Mouse (Mus musculus): Measurements from ENCODE around the gene Mup14.
"Not testable (repeated sequence)": the region's sequence is repeated elsewhere in the genome, so short reads cannot be mapped to it uniquely, and the experiment has no call there.

Mup14 gene

DNA sequence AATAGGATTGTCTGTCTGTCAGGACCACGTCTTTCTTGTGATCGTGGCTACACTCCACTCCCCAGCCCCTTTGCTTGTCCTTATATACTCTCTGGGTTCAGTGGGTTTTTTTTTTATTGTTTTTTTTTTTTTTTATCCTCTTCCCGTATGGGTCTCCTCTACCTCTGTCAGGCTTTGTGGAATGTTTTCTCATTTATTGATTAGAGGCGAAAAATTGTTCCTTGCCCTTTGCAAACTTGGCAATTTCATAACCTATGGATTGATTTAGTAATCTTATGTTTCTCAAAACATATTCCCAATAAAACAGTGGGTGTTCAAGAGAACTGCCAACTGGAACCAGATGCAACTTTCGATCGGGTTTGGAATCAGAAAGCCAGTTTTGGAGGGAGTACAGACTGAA, at the start of gene Mup14:
TSS of gene Mup14 (minus strand) at position 101 of the 400 bp plus-strand sequence.
- DNase-seq (ENCODE audit: low spot score in 2 of 2), result not testable (repeated sequence)

DNA sequence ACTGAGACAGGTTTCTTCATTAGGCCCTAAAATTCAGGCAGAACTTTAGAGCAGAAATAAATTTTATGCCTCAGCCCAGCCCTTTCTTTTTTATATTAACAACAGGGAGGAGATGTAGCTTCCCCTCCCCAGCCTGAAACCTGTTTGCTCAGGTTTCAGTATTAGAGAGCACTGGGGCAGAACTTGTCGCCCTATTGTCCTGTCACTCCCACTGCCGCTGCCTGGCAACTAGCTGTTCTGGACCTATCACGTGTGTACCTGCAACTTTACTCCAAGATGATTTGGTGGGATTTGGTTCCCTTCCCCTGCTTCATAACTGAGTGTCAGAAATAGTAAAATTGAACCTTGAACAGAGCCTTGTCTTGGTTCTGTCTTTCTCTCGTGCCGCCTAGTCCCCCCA, 34.3 kb upstream of the Mup14 start:
- not testable (repeated sequence) for DNase-seq (ENCODE audit: low spot score in 2 of 2)

Measured in right cerebral cortex, adult 2 months (tissue).